Mouse (Mus musculus) small intestine, adult 2 months (tissue): Measurements from ENCODE around the gene Mt3.

Experiments used
- CTCF ChIP-seq: fragments of 200-500 bp; IDR thresholded peaks from 2 replicates; pipeline ENCODE4 v1.5.1; 2012; ENCODE audit warnings: low read depth, mild to moderate bottlenecking, control low read depth, inconsistent platforms, low read length, moderate library complexity, mixed read lengths; ENCODE audit not compliant: insufficient replicate concordance, insufficient read length; ENCODE audit errors: extremely low read depth
- POLR2A ChIP-seq: fragments of 200-500 bp; IDR thresholded peaks from 2 replicates; pipeline ENCODE4 v1.6.1; 2012; ENCODE audit warnings: low read depth, mild to moderate bottlenecking, control low read depth, inconsistent platforms, low read length, moderate library complexity

- no peak for TF ChIP-seq CTCF
- no peak for TF ChIP-seq POLR2A
Measured at GRCm38 (mm10) chr8:94173848-94174403, 21.5 kb downstream of the Mt3 start.
